Mouse (Mus musculus) neural tube, embryonic 14.5 days (tissue): ENCODE data around the gene Vta1. TPM values are rescaled to one million over a fixed set of nuclear protein-coding genes. Genes with fewer than 3 reads are reported as not detected.

ENCODE experiments used
- polyA plus RNA-seq: library from polyadenylated mRNA; unstranded; fragments of >200 nt; fragmentation: Nextera tagmentation; extraction: Ambion mirVana; gene quantifications from 2 replicates; pipeline ENCODE4 v1.2.1, GENCODE M21; 2014

Vta1 gene
- polyA plus RNA-seq, 1 experiment from 2014 or later: 218 TPM

Other genes starting within 250 kb of the Vta1 start
- gene Adgrg6, start 159.9 kb downstream of the Vta1 start, polyA plus RNA-seq: 1.2 and 5.0 TPM in 2 replicates
- gene Nmbr, start within 50 bp of the Vta1 start, polyA plus RNA-seq: 2.9 and 3.4 TPM in 2 replicates
- gene Gje1, start 12.7 kb upstream of the Vta1 start, polyA plus RNA-seq: not detected in 2 replicates